Mouse (Mus musculus): ENCODE data around the gene Asl. TPM values are rescaled to one million over a fixed set of nuclear protein-coding genes. Genes with fewer than 3 reads are reported as not detected.

Gene Asl
- polyA plus RNA-seq, 1 experiment from 2014 or later, result 15.7 TPM

GRCm38 (mm10) chr5:130002301-130003146 lies 26.5 kb downstream of the Asl start, which contains the start of gene Gusb:
Gene Gusb, minus strand, starts transcription at chr5:130003049.
- H3K27ac ChIP-seq (ENCODE audit: poor library complexity, severe bottlenecking), result peak within 1 kb of the TSS; percentile 66
- H3K9me3 ChIP-seq (replicated peaks), result 0 out of 2 replicates have a peak, but pooled peaks cover 5% of the 10 kb centered on the region
- H3K27me3 ChIP-seq (replicated peaks), result no peaks in the 10 kb centered on the region
- peak within 1 kb of the TSS; percentile 81 for H3K4me2 ChIP-seq
- H3K9ac ChIP-seq, result peak within 1 kb of the TSS; percentile 77
- ATAC-seq (ENCODE audit: insufficient number of reproducible peaks, low FRiP score), result peak; percentile 88
- H3K4me1 ChIP-seq (replicated peaks), result peaks cover 15% of the 10 kb centered on the region
- under 1% methylated on average over 39 of the region's 39 CpGs for WGBS
- peak within 1 kb of the TSS; percentile 66 for H3K4me3 ChIP-seq
- peaks cover 6% of the 10 kb centered on the region for H3K36me3 ChIP-seq

- H3K4me1 ChIP-seq (replicated peaks), result peaks cover 15% of the 10 kb centered on the region
- 66% methylated on average over 5 of the region's 5 CpGs for WGBS
- ATAC-seq (ENCODE audit: insufficient number of reproducible peaks, low FRiP score), result no peak
- peak overlapping the region; percentile 81 for H3K4me2 ChIP-seq
- 0 out of 2 replicates have a peak, but pooled peaks cover 5% of the 10 kb centered on the region for H3K9me3 ChIP-seq (replicated peaks)
- no peaks in the 10 kb centered on the region for H3K27me3 ChIP-seq (replicated peaks)
- H3K36me3 ChIP-seq, result peaks cover 10% of the 10 kb centered on the region
- H3K9ac ChIP-seq, result peak overlapping the region; percentile 77
- no peak overlapping the region for H3K27ac ChIP-seq (ENCODE audit: poor library complexity, severe bottlenecking)
- H3K4me3 ChIP-seq, result peak overlapping the region; percentile 66
Observed at GRCm38 (mm10) chr5:130001356-130001987, 27.6 kb downstream of the Asl start.

- Histone ChIP-seq H3K27me3 (replicated peaks) (no peaks in the 10 kb centered on the region), H3K27ac (ENCODE audit: poor library complexity, severe bottlenecking) (no peak overlapping the region), H3K4me3 (no peak overlapping the region), H3K9ac (no peak overlapping the region), H3K36me3 (peaks cover 13% of the 10 kb centered on the region), H3K4me1 (replicated peaks) (peaks cover 15% of the 10 kb centered on the region), H3K9me3 (replicated peaks) (0 out of 2 replicates have a peak, but pooled peaks cover 5% of the 10 kb centered on the region), H3K4me2 (no peak overlapping the region)
- no peak for ATAC-seq (ENCODE audit: insufficient number of reproducible peaks, low FRiP score)
- WGBS, result 90% methylated on average over 12 of the region's 12 CpGs
Observed at GRCm38 (mm10) chr5:130000735-130001134, 28.3 kb downstream of the Asl start.

GRCm38 (mm10) chr5:129999097-129999496 lies 29.9 kb downstream of the Asl start:
- 27% methylated on average over 4 of the region's 4 CpGs for WGBS
- H3K9me3 ChIP-seq (replicated peaks), result no peaks in the 10 kb centered on the region
- no peaks in the 10 kb centered on the region for H3K27me3 ChIP-seq (replicated peaks)
- H3K9ac ChIP-seq, result no peak overlapping the region
- peaks cover 18% of the 10 kb centered on the region for H3K36me3 ChIP-seq
- H3K4me2 ChIP-seq, result no peak overlapping the region
- H3K4me3 ChIP-seq, result no peak overlapping the region
- peaks cover 15% of the 10 kb centered on the region for H3K4me1 ChIP-seq (replicated peaks)
- ATAC-seq (ENCODE audit: insufficient number of reproducible peaks, low FRiP score), result no peak
- no peak overlapping the region for H3K27ac ChIP-seq (ENCODE audit: poor library complexity, severe bottlenecking)

- no peak for ATAC-seq (ENCODE audit: insufficient number of reproducible peaks, low FRiP score)
- 74% methylated on average over 19 of the region's 19 CpGs for WGBS
Observed at GRCm38 (mm10) chr5:129997700-129998099, 31.3 kb downstream of the Asl start.

GRCm38 (mm10) chr5:129994989-129995388 lies 34.1 kb downstream of the Asl start:
- no peak overlapping the region for H3K27ac ChIP-seq (ENCODE audit: poor library complexity, severe bottlenecking)

More at GRCm38 (mm10) chr5:129997700-129998099, 31.3 kb downstream of the Asl start:
- Histone ChIP-seq H3K4me2 (no peak overlapping the region), H3K27ac (ENCODE audit: poor library complexity, severe bottlenecking) (no peak overlapping the region), H3K27me3 (replicated peaks) (no peaks in the 10 kb centered on the region), H3K4me3 (no peak overlapping the region), H3K9me3 (replicated peaks) (no peaks in the 10 kb centered on the region), H3K4me1 (replicated peaks) (peaks cover 11% of the 10 kb centered on the region), H3K9ac (no peak overlapping the region), H3K36me3 (peaks cover 23% of the 10 kb centered on the region)

GRCm38 (mm10) chr5:129993374-129993773 lies 35.7 kb downstream of the Asl start:
- Histone ChIP-seq H3K4me3 (no peak overlapping the region), H3K9me3 (replicated peaks) (no peaks in the 10 kb centered on the region), H3K4me2 (no peak overlapping the region), H3K36me3 (peaks cover 42% of the 10 kb centered on the region), H3K4me1 (replicated peaks) (no peaks in the 10 kb centered on the region), H3K27me3 (replicated peaks) (no peaks in the 10 kb centered on the region), H3K27ac (ENCODE audit: poor library complexity, severe bottlenecking) (no peak overlapping the region), H3K9ac (no peak overlapping the region)
- ATAC-seq (ENCODE audit: insufficient number of reproducible peaks, low FRiP score), result no peak
- 87% methylated on average over 14 of the region's 14 CpGs for WGBS

More at GRCm38 (mm10) chr5:129994989-129995388, 34.1 kb downstream of the Asl start:
- Histone ChIP-seq H3K36me3 (peaks cover 27% of the 10 kb centered on the region), H3K4me1 (replicated peaks) (no peaks in the 10 kb centered on the region), H3K4me3 (no peak overlapping the region), H3K4me2 (no peak overlapping the region), H3K9ac (no peak overlapping the region), H3K27me3 (replicated peaks) (no peaks in the 10 kb centered on the region), H3K9me3 (replicated peaks) (no peaks in the 10 kb centered on the region)
- ATAC-seq (ENCODE audit: insufficient number of reproducible peaks, low FRiP score), result no peak
- WGBS, result 91% methylated on average over 7 of the region's 7 CpGs

GRCm38 (mm10) chr5:129991898-129992297 lies 37.1 kb downstream of the Asl start:
- Histone ChIP-seq H3K36me3 (peaks cover 47% of the 10 kb centered on the region), H3K9me3 (replicated peaks) (no peaks in the 10 kb centered on the region), H3K4me1 (replicated peaks) (no peaks in the 10 kb centered on the region), H3K4me2 (no peak overlapping the region), H3K27me3 (replicated peaks) (no peaks in the 10 kb centered on the region), H3K9ac (no peak overlapping the region), H3K4me3 (no peak overlapping the region), H3K27ac (ENCODE audit: poor library complexity, severe bottlenecking) (no peak overlapping the region)
- 87% methylated on average over 5 of the region's 5 CpGs for WGBS
- ATAC-seq (ENCODE audit: insufficient number of reproducible peaks, low FRiP score), result no peak

GRCm38 (mm10) chr5:129989376-129989775 lies 39.7 kb downstream of the Asl start:
- no peaks in the 10 kb centered on the region for H3K27me3 ChIP-seq (replicated peaks)
- 83% methylated on average over 13 of the region's 13 CpGs for WGBS

GRCm38 (mm10) chr5:129980216-129980615 lies 48.8 kb downstream of the Asl start:
- Histone ChIP-seq H3K4me2 (no peak overlapping the region), H3K9ac (no peak overlapping the region), H3K4me3 (no peak overlapping the region), H3K4me1 (replicated peaks) (peaks cover 10% of the 10 kb centered on the region; the same call in 1 of the 2 replicates), H3K9me3 (replicated peaks) (no peaks in the 10 kb centered on the region), H3K27me3 (replicated peaks) (no peaks in the 10 kb centered on the region), H3K27ac (ENCODE audit: poor library complexity, severe bottlenecking) (no peak overlapping the region), H3K36me3 (peaks cover 22% of the 10 kb centered on the region)
- 38% methylated on average over 3 of the region's 3 CpGs for WGBS
- no peak for ATAC-seq (ENCODE audit: insufficient number of reproducible peaks, low FRiP score)

More at GRCm38 (mm10) chr5:129989376-129989775, 39.7 kb downstream of the Asl start:
- Histone ChIP-seq H3K27ac (ENCODE audit: poor library complexity, severe bottlenecking) (no peak overlapping the region), H3K4me1 (replicated peaks) (no peaks in the 10 kb centered on the region), H3K4me3 (no peak overlapping the region), H3K4me2 (no peak overlapping the region), H3K9ac (no peak overlapping the region), H3K9me3 (replicated peaks) (no peaks in the 10 kb centered on the region), H3K36me3 (peaks cover 45% of the 10 kb centered on the region)
- no peak for ATAC-seq (ENCODE audit: insufficient number of reproducible peaks, low FRiP score)

GRCm38 (mm10) chr5:129978608-129979007 lies 50.4 kb downstream of the Asl start:
- WGBS, result 39% methylated on average over 5 of the region's 5 CpGs
- H3K9me3 ChIP-seq (replicated peaks), result no peaks in the 10 kb centered on the region
- H3K4me2 ChIP-seq, result no peak overlapping the region
- no peak overlapping the region for H3K4me3 ChIP-seq
- H3K9ac ChIP-seq, result no peak overlapping the region
- no peaks in the 10 kb centered on the region for H3K27me3 ChIP-seq (replicated peaks)
- H3K36me3 ChIP-seq, result peaks cover 14% of the 10 kb centered on the region
- peaks cover 10% of the 10 kb centered on the region; the same call in 1 of the 2 replicates for H3K4me1 ChIP-seq (replicated peaks)
- H3K27ac ChIP-seq (ENCODE audit: poor library complexity, severe bottlenecking), result no peak overlapping the region
- peak; percentile 76 for ATAC-seq (ENCODE audit: insufficient number of reproducible peaks, low FRiP score)
